Mouse (Mus musculus): ENCODE measurements around the gene Csrp2. TPM values are rescaled to one million over a fixed set of nuclear protein-coding genes. Genes with fewer than 3 reads are reported as not detected.

The Csrp2 gene
- polyA plus RNA-seq, 3 experiments from 2014 or later, result 1.4 to 4.7 (median 2.2) TPM

- peak; percentile 95 for ATAC-seq
Measured at GRCm38 (mm10) chr10:110931913-110932560, 12.4 kb downstream of the Csrp2 start.

GRCm38 (mm10) chr10:110933584-110933983 is 14.0 kb downstream of the Csrp2 start:
- no peak for ATAC-seq

GRCm38 (mm10) chr10:110935081-110935480 is 15.5 kb downstream of the Csrp2 start:
- ATAC-seq, result no peak

- ATAC-seq, result no peak
Measured at GRCm38 (mm10) chr10:110935669-110936068, 16.1 kb downstream of the Csrp2 start.

- ATAC-seq, result no peak
Measured at GRCm38 (mm10) chr10:110938361-110938760, 18.8 kb downstream of the Csrp2 start.

- ATAC-seq, result no peak
Measured at GRCm38 (mm10) chr10:110938841-110939549, 19.4 kb downstream of the Csrp2 start.

- ATAC-seq, result no peak
Measured at GRCm38 (mm10) chr10:110939717-110940116, 20.1 kb downstream of the Csrp2 start.

GRCm38 (mm10) chr10:110940740-110941398 is 21.3 kb downstream of the Csrp2 start:
- no peak for ATAC-seq

- no peak for ATAC-seq
Measured at GRCm38 (mm10) chr10:110941968-110942367, 22.4 kb downstream of the Csrp2 start.

- no peak for ATAC-seq
Measured at GRCm38 (mm10) chr10:110942806-110943205, 23.2 kb downstream of the Csrp2 start.

GRCm38 (mm10) chr10:110944175-110944574 is 24.6 kb downstream of the Csrp2 start:
- ATAC-seq, result no peak

- no peak for ATAC-seq
Measured at GRCm38 (mm10) chr10:110945966-110946365, 26.4 kb downstream of the Csrp2 start.

GRCm38 (mm10) chr10:110947574-110947973 is 28.0 kb downstream of the Csrp2 start:
- no peak for ATAC-seq

- no peak for ATAC-seq
Measured at GRCm38 (mm10) chr10:110951112-110951511, 31.5 kb downstream of the Csrp2 start.

GRCm38 (mm10) chr10:110951748-110952147 is 32.2 kb downstream of the Csrp2 start:
- peak; percentile 64 for ATAC-seq

GRCm38 (mm10) chr10:110952271-110952670 is 32.7 kb downstream of the Csrp2 start:
- no peak for ATAC-seq

GRCm38 (mm10) chr10:110952937-110953451 is 33.4 kb downstream of the Csrp2 start:
- ATAC-seq, result no peak

- no peak for ATAC-seq
Measured at GRCm38 (mm10) chr10:110958879-110959278, 39.3 kb downstream of the Csrp2 start.

GRCm38 (mm10) chr10:110959781-110960180 is 40.2 kb downstream of the Csrp2 start:
- ATAC-seq, result no peak

- ATAC-seq, result no peak
Measured at GRCm38 (mm10) chr10:110960841-110961240, 41.3 kb downstream of the Csrp2 start.

- ATAC-seq, result no peak
Measured at GRCm38 (mm10) chr10:110962172-110962571, 42.6 kb downstream of the Csrp2 start.

GRCm38 (mm10) chr10:110971044-110971443 is 51.5 kb downstream of the Csrp2 start:
- ATAC-seq, result no peak

GRCm38 (mm10) chr10:110971483-110971882 is 51.9 kb downstream of the Csrp2 start:
- ATAC-seq, result no peak
